Comparison of ENCODE assay signal across 13 mouse cellular contexts in the genomic region with DNA sequence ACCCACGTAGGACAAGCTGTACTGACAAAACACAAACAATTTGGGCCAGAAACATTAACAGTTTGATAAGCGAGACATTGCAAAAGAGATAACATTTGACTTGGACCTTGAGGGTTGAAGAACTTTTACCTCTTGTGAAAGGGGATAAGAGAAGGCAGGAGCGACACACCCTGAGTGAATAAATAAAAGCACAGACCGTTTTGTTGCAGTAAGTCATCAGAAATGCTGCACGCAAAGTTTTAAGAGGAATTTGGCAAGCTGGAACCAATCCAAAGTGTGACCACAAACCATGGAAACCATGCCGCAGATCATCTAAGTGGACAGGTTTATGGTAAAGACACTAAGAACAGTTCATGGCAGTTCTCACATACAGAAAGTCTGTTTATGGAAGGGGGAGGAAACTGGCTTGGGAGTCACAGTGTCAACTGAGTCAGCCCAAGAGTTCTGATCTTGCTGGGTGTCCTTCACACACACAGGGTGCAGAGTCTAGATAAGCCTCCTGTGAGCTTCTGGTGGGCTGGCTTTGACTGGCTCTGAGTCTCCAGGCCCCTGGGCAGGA. TPM values are rescaled to one million over a fixed set of nuclear protein-coding genes. Genes with fewer than 3 reads are reported as not detected.
DNase-seq lines count a peak whose midpoint lies in the region; ATAC-seq and TF ChIP-seq lines count a peak whose summit lies in the region.
"Had no signal": no experiment of that assay in that cellular context is flagged by ENCODE, and none has a peak within 500 bp of the region (broad histone marks: within the 10 kb centered on the region; RNA-seq: fewer than 3 reads in every experiment).

No protein-coding gene starts in this region.

- no peaks in the 10 kb centered on the region for H3K36me3 ChIP-seq in lung, embryonic 14.5 days (ENCODE audit: insufficient read depth)
- H3K36me3 ChIP-seq in intestine, embryonic 16.5 days (ENCODE audit: control insufficient read depth, insufficient read depth, low read length), result no peaks in the 10 kb centered on the region
- no peaks in the 10 kb centered on the region for H3K36me3 ChIP-seq in small intestine, adult 2 months (ENCODE audit: control insufficient read depth, insufficient read depth, low read length)
- H3K36me3 ChIP-seq in thymus, adult 2 months (ENCODE audit: control insufficient read depth, insufficient read depth, low read length), result no peaks in the 10 kb centered on the region
- H3K36me3 ChIP-seq in hindbrain, embryonic 10.5 days, result no peaks in the 10 kb centered on the region
- H3K36me3 ChIP-seq: forebrain, embryonic 10.5 days had no signal

- H3K4me2 ChIP-seq in lung, embryonic 14.5 days, result no peak overlapping the region
- H3K4me2 ChIP-seq in intestine, embryonic 16.5 days (ENCODE audit: low read depth, low read length), result no peak overlapping the region

- H3K27me3 ChIP-seq in lung, embryonic 14.5 days (ENCODE audit: insufficient read depth, low read length), result no peaks in the 10 kb centered on the region
- H3K27me3 ChIP-seq in intestine, embryonic 16.5 days (replicated peaks; ENCODE audit: control insufficient read depth, insufficient read depth, low read length), result no peaks in the 10 kb centered on the region
- no peaks in the 10 kb centered on the region for H3K27me3 ChIP-seq in small intestine, adult 2 months (ENCODE audit: control insufficient read depth, insufficient read depth, low read length)
- H3K27me3 ChIP-seq in thymus, adult 2 months (ENCODE audit: control insufficient read depth, insufficient read depth, low read length), result no peaks in the 10 kb centered on the region
- H3K27me3 ChIP-seq in hindbrain, embryonic 10.5 days (ENCODE audit: insufficient read depth, poor library complexity, severe bottlenecking), result no peaks in the 10 kb centered on the region

- H3K4me1 ChIP-seq in lung, embryonic 14.5 days (ENCODE audit: insufficient read depth), result no peaks in the 10 kb centered on the region; the same call in 1 of the 2 replicates
- peaks cover 3% of the 10 kb centered on the region; the same call in 1 of the 2 replicates for H3K4me1 ChIP-seq in brown adipose tissue, adult 24 weeks (ENCODE audit: control insufficient read depth, insufficient read depth, insufficient read length, low read length)
- H3K4me1 ChIP-seq in intestine, embryonic 16.5 days (ENCODE audit: control insufficient read depth, insufficient read depth, low read length), result peaks cover 9% of the 10 kb centered on the region
- peaks cover 18% of the 10 kb centered on the region; the same call in 1 of the 2 replicates for H3K4me1 ChIP-seq in small intestine, adult 2 months (ENCODE audit: control insufficient read depth, insufficient read depth, insufficient read length, low read length)
- peaks cover 3% of the 10 kb centered on the region for H3K4me1 ChIP-seq in thymus, adult 2 months (replicated peaks; ENCODE audit: control insufficient read depth, insufficient read depth, low read length)
- 0 out of 2 replicates have a peak, but pooled peaks cover 3% of the 10 kb centered on the region for H3K4me1 ChIP-seq in hindbrain, embryonic 10.5 days (replicated peaks)
- H3K4me1 ChIP-seq: forebrain, embryonic 10.5 days had no signal

- no peak overlapping the region for H3K27ac ChIP-seq in lung, embryonic 14.5 days (ENCODE audit: low read depth)
- H3K27ac ChIP-seq in brown adipose tissue, adult 24 weeks (replicated peaks; ENCODE audit: low read depth, low read length), result 0 out of 2 replicates have a peak overlapping the region, but pooled peaks have one; percentile 44
- no peak overlapping the region for H3K27ac ChIP-seq in intestine, embryonic 16.5 days (ENCODE audit: low read length)
- H3K27ac ChIP-seq in small intestine, adult 2 months (ENCODE audit: insufficient read depth, low read depth, low read length), result peak overlapping the region; percentile 56
- H3K27ac ChIP-seq in thymus, adult 2 months (ENCODE audit: control insufficient read depth, insufficient read depth, low read length), result no peak overlapping the region
- H3K27ac ChIP-seq in hindbrain, embryonic 10.5 days, result no peak overlapping the region
- H3K27ac ChIP-seq: forebrain, embryonic 10.5 days; left cerebral cortex, adult 2 months had no signal

- no peaks in the 10 kb centered on the region for H3K9me3 ChIP-seq in lung, embryonic 14.5 days (ENCODE audit: low read depth, low read length)
- no peaks in the 10 kb centered on the region for H3K9me3 ChIP-seq in intestine, embryonic 16.5 days (ENCODE audit: control insufficient read depth, low read length)
- no peaks in the 10 kb centered on the region for H3K9me3 ChIP-seq in hindbrain, embryonic 10.5 days
- H3K9me3 ChIP-seq: forebrain, embryonic 10.5 days had no signal

- DNase-seq in lung, embryonic 14.5 days, result peak; percentile 66
- DNase-seq in lung, postnatal 25 days (ENCODE audit: low spot score), result no peak
- no peak for DNase-seq in thymus, adult 2 months
- no peak for DNase-seq in hindbrain, embryonic 10.5 days (ENCODE audit: low spot score)
- DNase-seq: gastrocnemius, postnatal 25 days; lung, postnatal 4 days; right cerebral cortex, postnatal 25 days had no signal

- no peak for TF ChIP-seq POLR2A in small intestine, adult 2 months (IDR thresholded peaks at IDR 0.05; ENCODE audit: low read depth, low read length)
- no peak for TF ChIP-seq POLR2A in thymus, adult 2 months (IDR thresholded peaks at IDR 0.05; ENCODE audit: control insufficient read depth, extremely low read depth, insufficient read depth, low read length, poor library complexity)

- 42% methylated on average over 6 of the region's 6 CpGs for WGBS in lung, embryonic 14.5 days
- 49% methylated on average over 6 of the region's 6 CpGs for WGBS in intestine, embryonic 16.5 days
- WGBS in small intestine, adult 2 months, result 13% methylated on average over 6 of the region's 6 CpGs
- 53% methylated on average over 6 of the region's 6 CpGs for WGBS in thymus, adult 2 months
- WGBS in hindbrain, embryonic 10.5 days, result 92% methylated on average over 6 of the region's 6 CpGs

- peak; percentile 16; the same call in 1 of the 2 replicates for ATAC-seq in lung, embryonic 14.5 days (ENCODE audit: insufficient read depth)
- peak; percentile 70 for ATAC-seq in intestine, embryonic 16.5 days
- ATAC-seq: hindbrain, embryonic 16.5 days had no signal

- no peak for TF ChIP-seq CTCF in lung, embryonic 14.5 days (IDR thresholded peaks at IDR 0.05; ENCODE audit: low read depth)
- no peak for TF ChIP-seq CTCF in small intestine, adult 2 months (IDR thresholded peaks at IDR 0.05; ENCODE audit: extremely low read depth, insufficient read length, insufficient replicate concordance, low read depth, low read length)
- TF ChIP-seq CTCF in thymus, adult 2 months (IDR thresholded peaks at IDR 0.05; ENCODE audit: borderline replicate concordance, control insufficient read depth, extremely low read depth, insufficient read depth, low read length, poor library complexity), result no peak

- no peak overlapping the region for H3K4me3 ChIP-seq in lung, embryonic 14.5 days (ENCODE audit: low read depth, low read length)
- no peak overlapping the region for H3K4me3 ChIP-seq in brown adipose tissue, adult 24 weeks (ENCODE audit: insufficient read depth, low read depth, low read length)
- H3K4me3 ChIP-seq in intestine, embryonic 16.5 days (ENCODE audit: low read length), result no peak overlapping the region
- H3K4me3 ChIP-seq in small intestine, adult 2 months (ENCODE audit: low read depth, low read length), result no peak overlapping the region
- H3K4me3 ChIP-seq in thymus, adult 2 months (ENCODE audit: control insufficient read depth, insufficient read depth, low read length), result no peak overlapping the region
- no peak overlapping the region for H3K4me3 ChIP-seq in hindbrain, embryonic 10.5 days
- H3K4me3 ChIP-seq: forebrain, embryonic 10.5 days; left cerebral cortex, adult 2 months had no signal

- H3K9ac ChIP-seq in lung, embryonic 14.5 days, result no peak overlapping the region
- no peak overlapping the region for H3K9ac ChIP-seq in intestine, embryonic 16.5 days (ENCODE audit: low read depth, low read length)

RNA-seq across cellular contexts. Expression of a gene that starts 18.3 kb away (rescaled TPM):
- 4.5 TPM in 2 replicates for polyA plus RNA-seq in lung, embryonic 14.5 days (2014; fragmentation: Nextera tagmentation; extraction: Ambion mirVana)
- 23.6 and 27.6 TPM in 2 replicates for polyA plus RNA-seq in brown adipose tissue, adult 24 weeks (2012; ENCODE audit: insufficient read depth, insufficient read length, missing spikeins)
- 5.7 and 6.2 TPM in 2 replicates for polyA plus RNA-seq in intestine, embryonic 16.5 days (2015; fragmentation: Nextera tagmentation; extraction: Ambion mirVana)
- polyA plus RNA-seq in small intestine, adult 2 months (2012; rRNA removed), result 4.9 and 7.6 TPM in 2 replicates
- polyA plus RNA-seq in thymus, adult 2 months (2012; rRNA removed), result 38.1 and 39.1 TPM in 2 replicates
- polyA plus RNA-seq in hindbrain, embryonic 10.5 days (2016; fragmentation: Nextera tagmentation; extraction: Ambion mirVana), result 2.6 and 3.2 TPM in 2 replicates

RNA-seq across cellular contexts. Expression of a gene that starts 56.3 kb away (rescaled TPM):
- 32.0 and 34.1 TPM in 2 replicates for polyA plus RNA-seq in lung, embryonic 14.5 days (2014; fragmentation: Nextera tagmentation; extraction: Ambion mirVana)
- 1.4 and 3.6 TPM in 2 replicates for polyA plus RNA-seq in brown adipose tissue, adult 24 weeks (2012; ENCODE audit: insufficient read depth, insufficient read length, missing spikeins)
- 12.8 TPM in 2 replicates for polyA plus RNA-seq in intestine, embryonic 16.5 days (2015; fragmentation: Nextera tagmentation; extraction: Ambion mirVana)
- polyA plus RNA-seq in small intestine, adult 2 months (2012; rRNA removed), result 0.72 and 1.8 TPM in 2 replicates
- polyA plus RNA-seq in thymus, adult 2 months (2012; rRNA removed), result 7.6 and 11.5 TPM in 2 replicates
- 21.1 and 38.8 TPM in 2 replicates for polyA plus RNA-seq in hindbrain, embryonic 10.5 days (2016; fragmentation: Nextera tagmentation; extraction: Ambion mirVana)

Comparison
In these comparisons a context has a peak if more than half of its experiments do, and no peak if none do; other contexts are left out.
1. H3K27ac ChIP-seq: peak in brown adipose tissue, adult 24 weeks (single experiment) and small intestine, adult 2 months (single experiment); none in lung, embryonic 14.5 days (single experiment), intestine, embryonic 16.5 days (single experiment), thymus, adult 2 months (single experiment) and hindbrain, embryonic 10.5 days (single experiment).